Mouse (Mus musculus) neural tube, embryonic 10.5 days (tissue): ENCODE results near the gene Bmp7.

Experiments
- DNase-seq: peaks from one replicate; pipeline ENCODE4 v3.0.0-alpha.2; 2017; ENCODE audit warnings: low spot score; ENCODE audit errors: extremely low spot score

Gene Bmp7

DNA sequence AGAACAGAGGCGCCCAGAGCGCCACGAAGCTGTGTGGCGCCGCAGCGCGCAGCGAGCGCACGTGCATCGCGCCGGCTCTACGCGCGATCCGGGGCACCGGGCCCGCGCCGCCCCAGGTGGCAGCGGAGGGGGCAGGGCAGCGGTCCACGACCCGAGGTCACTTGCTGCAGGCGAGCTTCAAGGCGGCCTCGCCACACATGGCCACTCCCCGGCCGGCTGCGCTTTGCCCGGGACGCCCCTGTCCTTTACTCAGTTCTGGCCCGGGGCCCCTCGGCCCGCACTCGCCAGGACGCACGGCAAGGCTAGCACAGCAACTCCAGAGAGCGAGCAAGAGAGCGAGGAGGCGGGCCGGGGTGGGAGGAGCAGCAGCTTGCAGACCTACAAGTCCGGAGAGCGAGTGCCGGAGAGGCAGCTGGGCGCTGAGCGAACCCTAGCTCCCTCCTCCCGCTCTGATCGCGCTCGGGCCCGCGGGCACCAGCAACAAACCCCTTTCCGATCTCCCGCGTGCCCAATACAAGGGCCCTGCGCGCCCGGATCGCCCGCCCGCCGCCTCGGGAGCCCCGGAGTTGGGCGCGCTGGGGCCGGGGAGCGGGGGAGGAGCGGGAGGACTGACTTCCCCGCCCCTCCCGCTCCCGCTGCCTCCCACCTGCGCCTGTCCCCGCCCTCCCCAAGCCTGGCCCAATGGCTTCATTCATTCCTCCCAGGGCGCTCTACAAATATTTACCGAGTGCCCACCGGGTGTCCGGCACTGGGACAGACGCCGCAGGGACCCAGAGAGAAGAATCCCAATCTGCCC is at the start of gene Bmp7:
Gene Bmp7, minus strand, starts transcription at position 319 of the 796 bp plus-strand sequence.
- peak; percentile 87 for DNase-seq

DNA sequence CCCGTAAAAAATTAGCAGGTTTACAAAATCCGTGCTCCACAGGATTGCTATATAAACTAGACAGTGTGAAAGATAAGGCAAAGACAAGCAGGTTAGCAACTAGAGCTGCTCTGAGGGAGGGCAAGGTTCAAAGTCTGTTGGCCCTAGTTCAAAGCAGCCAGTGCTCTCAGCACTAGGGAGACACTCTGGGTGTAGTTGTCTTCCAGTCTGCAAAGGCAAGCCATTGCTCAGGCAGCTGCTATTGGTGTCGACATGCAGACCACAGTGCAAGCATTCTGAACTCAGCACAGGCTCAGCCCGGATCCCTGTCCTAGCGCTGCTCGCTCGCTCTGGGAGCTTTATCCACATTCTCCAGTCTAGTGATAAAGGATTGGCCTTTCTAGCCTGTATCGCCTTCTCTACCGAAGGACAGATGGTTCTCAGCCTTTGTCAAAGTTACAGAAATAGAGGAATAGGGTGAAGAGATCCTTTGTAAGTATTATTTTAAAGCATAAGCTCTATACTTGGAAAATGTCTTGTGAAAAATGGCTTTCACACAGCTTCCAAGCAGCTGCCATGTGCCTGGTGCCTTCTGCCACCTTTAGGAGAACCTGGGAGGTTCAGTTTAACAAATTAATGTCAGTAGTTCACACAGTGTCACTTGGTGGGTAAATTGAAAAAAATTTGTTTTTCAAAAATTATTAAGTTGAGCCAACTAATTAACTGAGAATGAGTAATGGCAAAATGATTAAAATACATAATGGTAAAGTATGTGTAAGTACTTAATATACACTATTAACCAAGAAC is 42.8 kb upstream of the Bmp7 start:
- DNase-seq: no peak

DNA sequence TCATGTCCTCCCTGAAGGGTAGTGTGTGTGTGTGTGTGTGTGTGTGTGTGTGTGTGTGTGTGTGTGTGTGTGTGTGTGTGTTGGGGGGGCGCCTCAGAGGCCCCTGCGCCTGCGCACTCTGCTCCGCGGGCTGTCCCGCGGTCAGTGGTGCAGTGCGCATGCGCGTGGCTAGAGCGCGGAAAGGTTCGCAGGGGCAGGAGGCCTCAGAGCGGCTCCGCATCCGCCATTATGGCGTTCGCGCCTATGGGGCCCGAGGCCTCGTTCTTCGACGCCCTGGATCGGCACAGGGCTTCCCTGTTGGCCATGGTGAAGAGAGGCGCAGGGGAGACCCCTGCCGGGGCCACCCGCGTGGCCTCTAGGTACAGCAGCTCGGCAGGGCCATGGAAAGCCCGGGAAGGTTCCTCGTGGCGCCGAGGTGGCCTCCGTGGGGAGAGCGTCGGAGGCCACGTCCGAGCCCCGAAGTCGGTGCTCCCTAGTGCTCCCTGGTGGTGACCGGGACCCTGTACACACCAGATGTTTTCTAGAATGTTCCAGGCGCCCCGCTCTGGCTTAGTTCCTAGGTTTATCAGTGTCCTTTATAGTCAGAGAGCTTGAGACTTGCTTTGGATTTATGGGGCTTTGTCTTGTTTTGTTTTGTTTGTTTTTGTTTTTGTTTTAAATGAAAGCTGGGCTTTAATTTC is 39.7 kb upstream of the Bmp7 start:
- no peak for DNase-seq

DNA sequence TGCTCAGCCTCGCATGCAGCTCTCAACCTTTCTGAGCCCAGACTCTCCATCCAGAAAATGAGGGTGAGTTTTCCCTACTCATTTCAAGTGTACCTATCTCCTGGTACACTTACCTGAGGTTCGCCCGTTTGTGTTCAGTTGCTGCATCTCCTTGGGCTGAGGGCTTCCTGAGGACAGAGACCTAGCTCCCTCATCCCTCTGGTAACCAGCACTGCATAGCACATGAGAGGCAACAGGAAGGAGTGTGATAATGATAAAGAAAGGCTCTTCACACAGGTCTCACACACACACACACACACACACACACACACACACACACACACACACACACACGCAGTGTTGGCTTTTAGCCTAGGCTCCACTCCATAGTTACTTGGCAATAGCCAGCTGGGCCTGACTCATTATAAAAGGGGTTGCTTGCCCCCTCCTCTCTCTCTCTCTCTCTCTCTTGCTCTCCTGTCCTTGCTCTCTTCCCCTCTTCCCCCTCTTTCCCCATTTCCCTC is 38.1 kb upstream of the Bmp7 start:
- DNase-seq: no peak

DNA sequence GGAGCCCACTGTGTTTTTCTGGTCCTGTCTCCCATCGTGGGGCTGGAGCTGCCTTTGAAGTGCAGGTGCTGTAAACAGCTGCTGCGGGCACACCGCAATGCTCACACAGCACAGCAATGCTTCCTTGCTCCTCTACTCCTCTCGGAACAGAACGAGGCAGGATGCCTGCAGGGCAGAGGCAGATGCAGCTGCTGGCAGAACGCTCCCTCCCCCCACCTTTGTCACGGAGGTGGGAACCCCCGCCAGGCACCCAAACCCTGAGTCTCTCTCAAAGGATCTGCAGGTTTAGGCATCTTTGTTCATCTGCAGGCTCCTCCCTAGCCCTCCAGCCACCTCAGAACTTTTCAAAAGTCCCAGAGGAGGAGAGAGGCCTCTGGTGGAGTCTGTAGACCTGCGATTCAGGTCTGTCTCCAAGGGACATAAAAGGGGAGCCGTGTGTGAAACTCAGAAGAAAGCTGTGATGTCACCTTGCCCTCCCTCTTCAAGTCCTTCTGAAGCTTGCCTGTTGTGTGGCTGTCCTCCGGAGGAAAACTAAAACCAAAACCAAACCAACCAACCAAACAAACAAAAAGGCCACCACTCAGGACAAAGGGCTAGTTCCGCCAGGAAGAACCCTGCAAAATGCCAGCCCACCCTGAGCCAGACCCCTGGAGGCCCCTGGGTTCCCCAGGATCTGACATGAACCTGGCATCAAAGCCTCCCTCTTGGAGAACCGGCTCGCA is 37.4 kb upstream of the Bmp7 start, which contains the start of gene Spo11:
Gene Spo11, plus strand, starts transcription at position 292 of the 722 bp plus-strand sequence.
- peak; percentile 44 for DNase-seq

- no peak for DNase-seq
Measured at GRCm38 (mm10) chr2:172976661-172977238, 36.6 kb upstream of the Bmp7 start.

GRCm38 (mm10) chr2:172975159-172975558 is 35.0 kb upstream of the Bmp7 start:
- no peak for DNase-seq

DNA sequence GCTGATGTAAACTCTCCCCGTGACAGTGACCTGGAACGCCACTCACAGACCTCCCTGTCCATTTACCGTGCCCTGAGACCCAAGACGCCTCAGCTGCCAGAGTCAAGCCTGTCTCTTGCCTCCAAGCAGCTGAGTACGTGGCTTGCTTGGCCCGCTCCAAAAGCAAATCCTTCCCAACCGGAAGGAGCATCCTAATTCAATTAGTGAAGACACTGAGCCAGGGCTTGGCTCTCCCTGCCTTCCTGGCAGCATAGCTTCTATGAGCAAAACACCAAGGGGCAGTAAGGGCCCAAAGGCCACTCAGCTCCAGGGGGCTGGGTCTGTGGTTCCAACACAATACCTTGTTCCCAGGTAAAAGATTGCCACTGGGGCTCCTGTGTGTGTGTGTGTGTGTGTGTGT is 34.6 kb upstream of the Bmp7 start:
- no peak for DNase-seq

- no peak for DNase-seq
Measured at GRCm38 (mm10) chr2:172973806-172974565, 33.9 kb upstream of the Bmp7 start.

GRCm38 (mm10) chr2:172971865-172972264 is 31.7 kb upstream of the Bmp7 start:
- no peak for DNase-seq

DNA sequence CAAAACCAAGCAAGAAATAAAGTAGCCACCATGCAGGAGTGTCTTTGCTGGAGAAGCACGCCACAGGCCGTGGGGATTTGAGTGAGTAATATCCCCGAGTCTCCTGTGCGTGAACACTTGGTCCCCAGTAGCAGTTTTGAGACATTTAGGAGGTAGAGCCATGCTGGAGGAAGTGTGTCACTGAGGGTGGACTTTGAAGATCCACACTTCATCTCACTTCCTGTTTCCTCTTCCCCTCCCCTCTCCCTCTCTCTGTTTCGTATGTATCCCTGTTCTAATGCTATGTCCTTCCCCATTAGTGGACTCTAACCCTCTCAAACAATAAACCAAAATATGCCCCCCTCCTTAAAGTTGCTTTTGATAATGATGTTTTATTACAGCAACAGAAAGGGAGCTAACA is 26.4 kb upstream of the Bmp7 start:
- DNase-seq: no peak

GRCm38 (mm10) chr2:172965249-172965648 is 25.1 kb upstream of the Bmp7 start:
- DNase-seq: no peak

- DNase-seq: no peak
Measured at GRCm38 (mm10) chr2:172961211-172961610, 21.1 kb upstream of the Bmp7 start.

- DNase-seq: no peak
Measured at GRCm38 (mm10) chr2:172960350-172960749, 20.2 kb upstream of the Bmp7 start.

DNA sequence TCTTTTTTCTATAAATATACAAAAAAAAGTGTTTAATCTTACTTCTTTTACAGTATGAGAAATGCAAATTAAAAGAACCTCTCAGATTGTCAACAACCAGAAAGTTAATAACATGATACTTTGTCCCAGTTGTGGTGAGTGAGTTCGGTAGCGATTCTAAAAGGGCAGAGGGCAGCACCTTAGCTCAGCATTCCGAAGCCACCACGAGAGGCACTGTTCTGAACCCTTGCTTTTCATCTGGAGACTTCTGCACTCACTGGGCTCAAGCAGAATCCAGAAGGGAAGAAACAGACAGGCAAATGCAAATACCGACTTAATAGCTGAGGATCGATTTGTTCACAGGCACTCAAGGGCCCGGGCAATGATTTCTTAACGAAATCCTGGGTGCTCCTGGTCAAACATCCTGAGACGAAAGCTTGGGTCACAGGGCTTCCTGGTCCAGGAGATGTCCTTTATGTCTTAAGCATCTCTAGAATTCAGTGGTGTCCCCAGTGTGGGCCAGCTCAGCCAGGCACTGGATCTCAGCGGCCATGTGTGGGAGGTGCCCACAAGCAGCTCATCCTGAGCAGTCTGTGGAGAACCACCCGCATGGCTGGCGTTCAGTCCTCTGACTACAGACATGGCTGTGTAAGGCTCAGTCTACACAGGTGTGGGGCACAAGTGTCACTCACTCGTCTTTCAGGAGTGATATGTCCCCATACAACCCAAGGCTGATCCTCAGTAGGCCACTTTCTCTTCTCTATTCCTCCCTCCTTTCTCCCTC is 19.1 kb upstream of the Bmp7 start:
- DNase-seq: no peak

- no peak for DNase-seq
Measured at GRCm38 (mm10) chr2:172958579-172958978, 18.5 kb upstream of the Bmp7 start.

DNA sequence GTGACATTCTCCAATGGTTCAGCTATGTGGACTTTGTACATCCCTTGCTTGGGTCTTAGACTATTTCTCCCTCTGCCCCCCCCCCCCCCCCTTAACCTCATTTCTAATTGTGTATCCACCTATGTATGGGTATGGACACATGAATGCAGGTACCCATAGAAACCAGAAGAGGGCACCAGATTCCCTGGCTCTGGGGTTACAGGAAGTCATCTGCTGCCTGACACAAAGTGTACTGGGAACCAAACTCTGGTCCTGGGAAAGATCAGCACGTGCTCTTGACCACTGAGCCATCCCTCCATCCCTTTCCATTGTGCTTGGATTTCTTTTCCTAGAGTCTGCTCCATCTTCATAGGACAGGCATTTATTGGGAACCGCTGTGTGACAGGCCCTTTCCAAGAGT is 11.9 kb upstream of the Bmp7 start:
- DNase-seq: no peak

DNA sequence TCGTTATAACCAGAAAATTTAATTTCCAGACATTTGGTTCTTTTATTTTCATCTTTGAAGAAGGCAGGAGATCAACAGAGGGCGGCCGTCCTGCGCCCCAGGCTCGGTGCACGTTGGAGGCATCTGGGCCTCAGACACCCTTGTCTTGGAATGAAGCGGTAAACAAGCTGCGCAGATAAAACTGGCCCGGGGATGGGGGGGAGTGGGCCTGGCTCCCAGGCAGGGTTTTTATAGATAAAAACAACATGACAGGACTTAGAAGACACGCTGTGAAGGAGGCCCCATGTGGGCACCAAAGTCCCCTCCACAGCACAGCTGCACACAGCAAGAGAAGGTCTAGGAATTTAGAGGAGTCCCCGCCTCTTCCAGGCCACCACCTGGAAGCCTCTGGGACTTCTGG is 10.6 kb upstream of the Bmp7 start:
- DNase-seq: no peak

GRCm38 (mm10) chr2:172950119-172950676 is 10.1 kb upstream of the Bmp7 start:
- DNase-seq: no peak
